Mouse (Mus musculus): ENCODE data around the gene Olfr376. TPM values are rescaled to one million over a fixed set of nuclear protein-coding genes. Genes with fewer than 3 reads are reported as not detected.

Gene Olfr376
- polyA plus RNA-seq (2015; fragmentation: Nextera tagmentation; extraction: Ambion mirVana): not detected in 2 replicates

DNA sequence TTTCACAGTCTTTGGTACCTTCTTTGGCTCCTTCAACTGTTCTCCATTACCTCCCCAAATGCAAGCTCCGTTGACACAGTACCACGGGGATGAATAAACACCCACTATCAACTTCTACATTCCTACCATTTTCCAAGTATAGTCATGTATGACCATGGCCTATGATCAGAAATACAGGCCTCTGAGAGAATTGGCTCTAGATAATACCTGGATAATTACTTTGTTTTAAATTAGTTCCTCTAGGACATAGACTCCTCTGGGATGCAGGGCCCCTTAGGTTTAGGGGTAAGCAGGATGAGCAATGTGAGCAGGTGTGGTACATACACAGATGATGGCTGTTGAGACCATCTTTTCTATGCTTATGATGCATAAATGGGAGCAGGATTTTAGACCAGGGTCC is at the start of gene Olfr376:
Olfr376 (plus strand) TSS at position 301 of the 400 bp plus-strand sequence.
- Histone ChIP-seq H3K4me3 (replicated peaks) (no peak within 1 kb of the TSS), H3K27me3 (replicated peaks) (no peaks in the 10 kb centered on the region), H3K9ac (replicated peaks) (no peak within 1 kb of the TSS), H3K9me3 (replicated peaks) (no peaks in the 10 kb centered on the region), H3K4me2 (no peak within 1 kb of the TSS), H3K27ac (replicated peaks) (no peak within 1 kb of the TSS), H3K36me3 (no peaks in the 10 kb centered on the region), H3K4me1 (no peaks in the 10 kb centered on the region)
- ATAC-seq (ENCODE audit: low FRiP score): no peak
- 94% methylated on average over 2 of the region's 2 CpGs for WGBS

DNA sequence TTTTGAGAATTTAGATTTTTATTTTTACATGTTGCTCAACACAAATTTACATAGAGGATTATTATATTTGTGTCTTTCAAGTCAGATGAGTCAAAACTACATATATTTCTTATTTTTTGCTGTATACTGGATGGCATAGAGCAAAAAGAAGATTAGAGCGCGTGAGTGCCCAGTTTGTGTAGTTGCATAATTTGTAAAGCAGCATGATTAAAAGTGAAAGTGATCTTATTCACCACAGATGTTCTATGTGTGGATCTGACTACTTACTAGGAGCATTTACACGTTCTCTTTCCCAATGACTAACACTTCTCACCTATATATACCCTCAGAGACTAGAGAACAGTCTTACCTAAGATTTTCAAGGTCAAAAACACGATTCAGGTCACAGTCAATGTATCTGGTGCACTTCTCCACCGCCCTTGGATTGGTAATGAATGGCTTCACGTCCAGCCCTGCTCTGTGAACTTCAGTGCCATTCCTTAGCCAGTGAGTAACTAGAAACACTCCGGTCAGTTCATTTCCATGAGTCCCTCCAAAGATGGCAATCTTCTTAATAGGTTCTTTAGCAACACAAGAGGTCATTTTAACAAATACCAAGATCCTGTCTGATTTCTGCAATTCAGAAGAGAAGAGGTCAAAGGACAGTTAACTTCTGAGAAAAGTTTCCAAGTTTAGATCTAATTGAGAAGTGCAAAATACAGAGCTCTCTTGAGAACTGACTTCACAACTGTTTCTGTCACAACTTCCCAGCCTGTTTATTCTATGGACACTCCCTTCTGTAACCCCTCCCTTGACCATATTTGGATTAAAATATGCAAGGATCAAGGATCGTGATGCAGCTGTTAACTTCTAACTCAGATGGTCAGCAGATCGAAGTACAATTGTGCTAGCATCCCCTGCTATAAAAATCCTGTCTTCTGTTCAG is 46.9 kb upstream of the Olfr376 start:
- no peaks in the 10 kb centered on the region for H3K9me3 ChIP-seq (replicated peaks)
- H3K4me3 ChIP-seq (replicated peaks): no peak overlapping the region
- H3K27ac ChIP-seq (replicated peaks): no peak overlapping the region
- no peak overlapping the region for H3K9ac ChIP-seq (replicated peaks)
- WGBS: 74% methylated on average over 9 of the region's 9 CpGs
- no peak for ATAC-seq (ENCODE audit: low FRiP score)
- H3K36me3 ChIP-seq: no peaks in the 10 kb centered on the region
- H3K27me3 ChIP-seq (replicated peaks): no peaks in the 10 kb centered on the region
- no peak overlapping the region for H3K4me2 ChIP-seq
- H3K4me1 ChIP-seq: peaks cover 2% of the 10 kb centered on the region; the same call in 1 of the 2 replicates

DNA sequence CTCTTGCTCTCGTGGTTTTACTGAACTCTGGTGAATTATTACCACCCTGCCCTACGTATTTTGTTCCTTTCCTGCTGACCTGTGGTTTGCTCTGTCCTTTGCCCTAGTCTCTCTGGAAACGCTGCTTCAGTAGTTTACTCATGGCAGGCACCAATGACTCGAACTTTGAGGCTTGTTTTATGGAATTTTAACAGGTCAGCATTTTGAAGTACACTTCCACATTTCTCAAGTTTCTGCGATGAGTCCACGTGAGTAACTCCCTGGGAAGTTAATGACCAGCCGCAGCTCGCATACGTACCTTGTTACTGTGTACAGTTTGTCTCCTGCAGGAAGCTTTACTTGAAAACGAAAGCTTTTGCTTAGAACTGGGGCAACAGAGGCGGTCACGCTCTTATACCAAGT is 44.6 kb upstream of the Olfr376 start:
- Histone ChIP-seq H3K27me3 (replicated peaks) (no peaks in the 10 kb centered on the region), H3K9me3 (replicated peaks) (no peaks in the 10 kb centered on the region), H3K4me1 (peaks cover 2% of the 10 kb centered on the region; the same call in 1 of the 2 replicates), H3K9ac (replicated peaks) (no peak overlapping the region), H3K4me2 (no peak overlapping the region), H3K27ac (replicated peaks) (no peak overlapping the region), H3K4me3 (replicated peaks) (no peak overlapping the region), H3K36me3 (no peaks in the 10 kb centered on the region)
- ATAC-seq (ENCODE audit: low FRiP score): no peak
- WGBS: 61% methylated on average over 12 of the region's 12 CpGs

DNA sequence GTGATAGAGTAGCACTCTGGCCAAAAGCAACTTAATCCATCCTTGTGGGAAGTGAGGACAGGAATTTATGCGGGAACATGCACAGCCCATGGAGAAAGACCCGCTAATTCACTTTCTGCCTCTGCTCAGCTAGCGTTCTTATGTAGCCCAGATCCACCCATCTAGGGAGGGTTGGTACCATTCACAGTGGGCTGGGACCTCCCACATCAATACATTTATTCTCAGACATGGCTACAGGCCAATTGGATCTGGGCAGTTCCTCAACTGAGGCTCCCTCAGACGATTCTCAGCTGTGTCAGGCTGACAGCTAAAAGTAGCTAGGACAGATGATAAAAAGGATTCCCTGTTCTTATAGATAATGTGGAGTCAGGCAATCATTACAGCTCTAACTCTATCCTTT is 43.7 kb upstream of the Olfr376 start:
- WGBS: 66% methylated on average over 4 of the region's 4 CpGs
- Histone ChIP-seq H3K4me1 (peaks cover 2% of the 10 kb centered on the region; the same call in 1 of the 2 replicates), H3K27me3 (replicated peaks) (no peaks in the 10 kb centered on the region), H3K27ac (replicated peaks) (no peak overlapping the region), H3K4me3 (replicated peaks) (no peak overlapping the region), H3K9ac (replicated peaks) (no peak overlapping the region), H3K9me3 (replicated peaks) (no peaks in the 10 kb centered on the region), H3K36me3 (no peaks in the 10 kb centered on the region), H3K4me2 (no peak overlapping the region)
- ATAC-seq (ENCODE audit: low FRiP score): no peak

DNA sequence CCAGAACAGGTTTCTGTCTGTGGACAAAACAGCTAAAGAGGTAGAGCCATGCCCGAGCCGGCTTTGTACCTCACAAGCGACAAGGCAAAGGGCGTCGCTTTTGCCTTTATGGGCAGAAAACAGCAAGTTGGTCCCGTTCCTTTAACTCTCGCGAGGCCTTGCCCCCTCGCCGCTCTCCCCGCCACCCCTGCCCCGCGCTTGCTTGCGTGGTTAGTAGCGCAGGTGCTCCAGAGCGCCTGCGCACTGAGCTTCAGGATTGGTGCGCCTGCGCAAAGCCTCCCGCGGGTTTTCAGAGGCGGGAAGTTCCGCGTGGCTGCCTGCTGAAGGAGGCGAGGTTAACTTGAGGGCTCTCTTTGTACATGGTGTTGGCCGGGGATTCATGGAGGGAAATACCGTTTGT is 41.6 kb upstream of the Olfr376 start, which contains the start of the genes Aspa, Gm49340 and Spata22:
Aspa (minus strand) TSS at position 155 of the 400 bp plus-strand sequence.
Gm49340 (plus strand) TSS at position 300 of the 400 bp plus-strand sequence.
Spata22 (plus strand) TSS at position 300 of the 400 bp plus-strand sequence.
- H3K36me3 ChIP-seq: no peaks in the 10 kb centered on the region
- H3K9ac ChIP-seq (replicated peaks): no peak within 1 kb of the TSS
- ATAC-seq (ENCODE audit: low FRiP score): no peak
- H3K27me3 ChIP-seq (replicated peaks): no peaks in the 10 kb centered on the region
- 85% methylated on average over 27 of the region's 27 CpGs for WGBS
- no peak within 1 kb of the TSS for H3K27ac ChIP-seq (replicated peaks)
- no peaks in the 10 kb centered on the region for H3K9me3 ChIP-seq (replicated peaks)
- no peak within 1 kb of the TSS for H3K4me2 ChIP-seq
- H3K4me1 ChIP-seq: peaks cover 2% of the 10 kb centered on the region; the same call in 1 of the 2 replicates
- no peak within 1 kb of the TSS for H3K4me3 ChIP-seq (replicated peaks)

DNA sequence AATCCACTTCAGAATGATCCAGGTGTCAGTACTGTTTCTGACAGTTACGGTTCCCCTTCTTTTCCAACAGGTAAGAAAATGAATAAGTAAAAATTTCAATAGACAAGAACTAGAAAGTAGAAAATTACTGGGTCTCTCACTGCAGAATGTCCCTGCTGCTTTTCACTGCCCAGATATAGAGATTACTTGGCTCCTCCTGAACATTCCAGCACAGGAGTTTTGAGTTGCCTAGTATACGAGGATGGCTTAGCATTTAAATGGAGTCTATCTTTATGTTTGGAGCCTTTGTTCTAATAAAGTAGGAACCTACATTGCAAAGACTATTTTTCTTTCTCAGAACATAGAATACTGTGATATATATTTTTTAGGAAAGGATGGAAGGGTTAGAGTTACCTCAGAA is 37.7 kb upstream of the Olfr376 start:
- no peaks in the 10 kb centered on the region for H3K4me1 ChIP-seq
- ATAC-seq (ENCODE audit: low FRiP score): no peak
- H3K27ac ChIP-seq (replicated peaks): no peak overlapping the region
- H3K4me3 ChIP-seq (replicated peaks): no peak overlapping the region
- H3K9ac ChIP-seq (replicated peaks): no peak overlapping the region
- H3K27me3 ChIP-seq (replicated peaks): no peaks in the 10 kb centered on the region
- no peaks in the 10 kb centered on the region for H3K36me3 ChIP-seq
- 65% methylated on average over 2 of the region's 2 CpGs for WGBS
- H3K9me3 ChIP-seq (replicated peaks): no peaks in the 10 kb centered on the region
- no peak overlapping the region for H3K4me2 ChIP-seq

DNA sequence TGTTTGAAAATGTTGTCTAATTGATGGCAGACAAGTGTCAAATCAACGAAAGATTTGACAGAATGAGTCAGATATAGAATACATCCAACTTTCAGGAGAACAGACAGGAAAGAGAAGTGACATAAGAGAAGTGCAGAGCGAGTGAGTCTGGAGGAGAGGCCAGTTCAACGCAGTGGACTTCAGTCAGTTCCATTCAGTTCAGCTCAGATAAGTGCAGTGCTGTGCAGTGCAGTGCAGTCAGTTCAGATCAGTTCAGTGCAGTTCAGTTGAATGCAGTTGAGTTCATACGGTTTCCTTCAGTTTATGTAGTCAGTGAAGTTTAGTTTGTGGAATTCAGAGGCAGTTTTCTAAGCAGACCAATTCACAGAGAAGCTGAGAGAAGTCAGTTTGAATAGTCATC is 34.1 kb upstream of the Olfr376 start:
- H3K9ac ChIP-seq (replicated peaks): no peak overlapping the region
- no peak for ATAC-seq (ENCODE audit: low FRiP score)
- H3K4me3 ChIP-seq (replicated peaks): no peak overlapping the region
- H3K9me3 ChIP-seq (replicated peaks): no peaks in the 10 kb centered on the region
- H3K27ac ChIP-seq (replicated peaks): no peak overlapping the region
- no peaks in the 10 kb centered on the region for H3K4me1 ChIP-seq
- H3K36me3 ChIP-seq: no peaks in the 10 kb centered on the region
- WGBS: 80% methylated on average over 4 of the region's 4 CpGs
- no peaks in the 10 kb centered on the region for H3K27me3 ChIP-seq (replicated peaks)
- H3K4me2 ChIP-seq: no peak overlapping the region

DNA sequence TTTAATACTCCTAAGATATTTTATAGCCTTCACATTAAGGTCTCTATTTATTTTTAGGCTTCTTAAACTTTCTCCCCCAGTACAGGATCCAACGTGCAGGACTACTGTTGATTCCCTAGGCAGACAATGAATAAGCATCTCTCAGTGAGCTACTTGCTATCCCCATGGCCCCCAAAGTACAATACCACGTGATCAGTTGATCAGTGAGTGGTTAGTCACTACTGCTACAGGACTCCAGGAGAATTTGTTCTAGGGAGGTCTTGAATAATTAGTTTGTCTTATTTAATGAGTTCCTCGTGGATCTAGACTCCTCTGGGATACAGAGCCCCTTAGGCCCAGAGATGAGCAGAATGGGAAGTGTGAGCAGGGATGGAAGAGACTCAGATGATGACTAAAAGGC is 20.6 kb upstream of the Olfr376 start, which contains the start of gene Olfr20:
Olfr20 (plus strand) TSS at position 301 of the 400 bp plus-strand sequence.
- Histone ChIP-seq H3K27ac (replicated peaks) (no peak within 1 kb of the TSS), H3K4me2 (no peak within 1 kb of the TSS), H3K4me3 (replicated peaks) (no peak within 1 kb of the TSS), H3K27me3 (replicated peaks) (no peaks in the 10 kb centered on the region), H3K9ac (replicated peaks) (no peak within 1 kb of the TSS), H3K36me3 (no peaks in the 10 kb centered on the region), H3K9me3 (replicated peaks) (no peaks in the 10 kb centered on the region), H3K4me1 (no peaks in the 10 kb centered on the region)
- WGBS: 47% methylated on average over 3 of the region's 3 CpGs
- no peak for ATAC-seq (ENCODE audit: low FRiP score)

DNA sequence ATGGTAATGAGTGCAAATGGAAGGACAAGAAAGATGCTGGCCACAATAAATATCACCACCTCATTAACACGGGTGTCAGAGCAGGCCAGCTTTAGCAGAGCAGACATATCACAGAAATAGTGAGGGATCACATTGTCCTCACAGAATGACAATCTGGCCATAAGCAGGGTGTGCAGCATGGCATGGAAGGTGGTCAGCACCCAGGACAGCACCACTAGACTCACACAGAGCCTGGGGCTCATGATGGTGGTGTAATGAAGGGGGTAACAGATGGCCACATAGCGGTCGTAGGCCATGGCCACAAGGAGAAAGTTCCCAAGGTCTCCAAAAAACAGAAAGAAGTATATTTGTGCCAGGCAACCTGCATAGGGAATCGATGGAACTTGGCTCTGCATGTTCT is 24.3 kb downstream of the Olfr376 start:
- WGBS: 75% methylated on average over 4 of the region's 4 CpGs
- H3K4me3 ChIP-seq (replicated peaks): no peak overlapping the region
- no peak overlapping the region for H3K4me2 ChIP-seq
- no peak overlapping the region for H3K27ac ChIP-seq (replicated peaks)
- H3K9me3 ChIP-seq (replicated peaks): no peaks in the 10 kb centered on the region
- no peaks in the 10 kb centered on the region for H3K36me3 ChIP-seq
- no peak overlapping the region for H3K9ac ChIP-seq (replicated peaks)
- H3K27me3 ChIP-seq (replicated peaks): no peaks in the 10 kb centered on the region
- ATAC-seq (ENCODE audit: low FRiP score): no peak
- no peaks in the 10 kb centered on the region for H3K4me1 ChIP-seq

DNA sequence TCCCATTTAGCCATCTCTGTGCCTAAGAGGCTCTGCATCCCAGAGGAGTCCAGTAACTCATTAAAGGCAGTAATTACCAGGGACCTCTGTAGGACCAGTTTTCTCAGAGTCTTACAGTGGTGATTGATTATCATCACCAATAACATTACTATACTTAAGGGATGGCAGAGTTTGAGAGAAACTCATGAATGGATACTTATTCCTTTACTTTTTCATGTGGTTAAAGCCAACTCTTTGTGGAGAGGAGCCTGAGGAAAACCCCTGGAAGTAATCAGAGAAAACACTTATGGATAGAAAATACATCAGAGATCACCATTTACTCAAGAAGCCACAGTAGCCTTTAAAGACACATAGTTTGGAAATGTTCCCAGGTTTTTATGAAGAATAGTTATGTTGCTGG is 28.5 kb downstream of the Olfr376 start, which contains the start of gene Olfr1:
Olfr1 (minus strand) TSS at position 101 of the 400 bp plus-strand sequence.
- Histone ChIP-seq H3K27me3 (replicated peaks) (no peaks in the 10 kb centered on the region), H3K4me1 (no peaks in the 10 kb centered on the region), H3K9me3 (replicated peaks) (no peaks in the 10 kb centered on the region), H3K9ac (replicated peaks) (no peak within 1 kb of the TSS), H3K36me3 (no peaks in the 10 kb centered on the region), H3K4me2 (no peak within 1 kb of the TSS), H3K27ac (replicated peaks) (no peak within 1 kb of the TSS), H3K4me3 (replicated peaks) (no peak within 1 kb of the TSS)
- ATAC-seq (ENCODE audit: low FRiP score): no peak
